Comparison of ENCODE assay signal across 15 mouse cellular contexts in the genomic region with DNA sequence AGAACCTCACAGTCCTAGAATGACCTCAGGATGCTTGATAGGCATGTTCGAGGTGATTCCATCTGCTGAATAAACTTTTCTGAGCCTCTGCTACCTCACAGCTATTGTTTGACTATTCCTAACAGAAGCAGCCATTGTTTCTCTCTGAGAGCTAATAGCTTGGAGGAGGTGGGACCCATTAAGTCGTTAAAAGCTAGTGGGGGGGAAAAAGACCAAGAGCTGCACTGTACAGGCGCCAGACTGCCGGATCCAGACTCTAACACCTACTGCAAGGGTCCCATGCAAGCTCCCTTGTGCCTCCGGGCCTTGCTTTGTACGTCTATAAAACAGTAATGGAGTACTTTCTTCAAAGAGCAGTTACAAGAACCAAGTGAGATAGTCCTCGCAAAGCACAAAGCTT.
DNase-seq lines count a peak whose midpoint lies in the region; ATAC-seq lines count a peak whose summit lies in the region.
"Had no signal": no experiment of that assay in that cellular context is flagged by ENCODE, and none has a peak within 500 bp of the region (broad histone marks: within the 10 kb centered on the region; RNA-seq: fewer than 3 reads in every experiment).

No protein-coding gene starts in this region.

- H3K4me2 ChIP-seq in forebrain, embryonic 11.5 days (ENCODE audit: low read depth, low read length, severe bottlenecking) = no peak overlapping the region
- H3K4me2 ChIP-seq in forebrain, embryonic 12.5 days = no peak overlapping the region
- no peak overlapping the region for H3K4me2 ChIP-seq in liver, embryonic 11.5 days
- H3K4me2 ChIP-seq: heart, embryonic 12.5 days had no signal

- no peak overlapping the region for H3K9ac ChIP-seq in forebrain, embryonic 11.5 days (ENCODE audit: low read length)
- no peak overlapping the region for H3K9ac ChIP-seq in forebrain, embryonic 12.5 days
- no peak overlapping the region for H3K9ac ChIP-seq in liver, embryonic 11.5 days (ENCODE audit: low read depth, low read length)
- H3K9ac ChIP-seq: heart, embryonic 12.5 days had no signal

- no peaks in the 10 kb centered on the region for H3K36me3 ChIP-seq in forebrain, embryonic 11.5 days (ENCODE audit: control insufficient read depth, insufficient read depth, low read length)
- no peaks in the 10 kb centered on the region for H3K36me3 ChIP-seq in forebrain, embryonic 12.5 days (replicated peaks)
- H3K36me3 ChIP-seq in liver, embryonic 11.5 days (ENCODE audit: control insufficient read depth, insufficient read depth, low read length) = no peaks in the 10 kb centered on the region
- H3K36me3 ChIP-seq: heart, embryonic 12.5 days had no signal

- H3K27ac ChIP-seq in forebrain, embryonic 11.5 days (ENCODE audit: low read depth, low read length) = no peak overlapping the region
- H3K27ac ChIP-seq in forebrain, embryonic 12.5 days = no peak overlapping the region
- no peak overlapping the region for H3K27ac ChIP-seq in liver, embryonic 11.5 days (ENCODE audit: low read depth, low read length)

- no peak for DNase-seq in forebrain, embryonic 11.5 days (ENCODE audit: low spot score)
- DNase-seq in R1 (ENCODE audit: low read depth, low spot score) = peak; percentile 55
- DNase-seq in forelimb bud, embryonic 11.5 days (ENCODE audit: low read depth, low spot score) = peak; percentile 88
- peak; percentile 55 for DNase-seq in retina, embryonic 14.5 days (ENCODE audit: low spot score)
- no peak for DNase-seq in ovary, adult 18-20 months (ENCODE audit: low spot score)
- no peak for DNase-seq in cerebellum, adult 9-10 months
- DNase-seq in liver, embryonic 11.5 days (ENCODE audit: low spot score) = no peak
- DNase-seq: adrenal gland, postnatal 14 days; gastrocnemius, postnatal 14 days; heart, postnatal 4 days; kidney, postnatal 25 days; lung, adult 18-20 months; thymus, postnatal 25 days had no signal

- H3K9me3 ChIP-seq in forebrain, embryonic 11.5 days (ENCODE audit: control insufficient read depth, low read length) = no peaks in the 10 kb centered on the region
- no peaks in the 10 kb centered on the region for H3K9me3 ChIP-seq in forebrain, embryonic 12.5 days
- no peaks in the 10 kb centered on the region for H3K9me3 ChIP-seq in liver, embryonic 11.5 days (ENCODE audit: control insufficient read depth, low read length)
- H3K9me3 ChIP-seq: heart, embryonic 12.5 days had no signal

- no peak overlapping the region for H3K4me3 ChIP-seq in forebrain, embryonic 11.5 days (ENCODE audit: low read depth, low read length)
- no peak overlapping the region for H3K4me3 ChIP-seq in forebrain, embryonic 12.5 days (replicated peaks)
- no peak overlapping the region for H3K4me3 ChIP-seq in liver, embryonic 11.5 days (ENCODE audit: low read depth, low read length)
- H3K4me3 ChIP-seq: heart, embryonic 12.5 days had no signal

- 35% methylated on average over 7 of the region's 7 CpGs for WGBS in forebrain, embryonic 11.5 days
- 36% methylated on average over 7 of the region's 7 CpGs for WGBS in forebrain, embryonic 12.5 days
- 68% methylated on average over 7 of the region's 7 CpGs for WGBS in liver, embryonic 11.5 days

- H3K27me3 ChIP-seq in forebrain, embryonic 11.5 days (ENCODE audit: control insufficient read depth, insufficient read depth, low read length) = peaks cover under 1% of the 10 kb centered on the region
- H3K27me3 ChIP-seq in forebrain, embryonic 12.5 days = peaks cover 31% of the 10 kb centered on the region
- H3K27me3 ChIP-seq in liver, embryonic 11.5 days (replicated peaks; ENCODE audit: control insufficient read depth, insufficient read depth, low read length) = no peaks in the 10 kb centered on the region
- H3K27me3 ChIP-seq: heart, embryonic 12.5 days had no signal

- peak; percentile 53; the same call in 1 of the 2 replicates for ATAC-seq in forebrain, embryonic 11.5 days (replicated peaks; ENCODE audit: low FRiP score)
- ATAC-seq in forebrain, embryonic 12.5 days (ENCODE audit: low FRiP score) = no peak
- no peak for ATAC-seq in liver, embryonic 11.5 days (replicated peaks; ENCODE audit: low FRiP score)

- H3K4me1 ChIP-seq in forebrain, embryonic 11.5 days (replicated peaks; ENCODE audit: control insufficient read depth, insufficient read depth, low read length) = no peaks in the 10 kb centered on the region
- H3K4me1 ChIP-seq in forebrain, embryonic 12.5 days = no peaks in the 10 kb centered on the region; the same call in 1 of the 2 replicates
- H3K4me1 ChIP-seq in liver, embryonic 11.5 days (replicated peaks; ENCODE audit: control insufficient read depth, insufficient read depth, low read length) = no peaks in the 10 kb centered on the region

Comparison
In these comparisons a context has a peak if more than half of its experiments do, and no peak if none do; other contexts are left out.
1. DNase-seq: peak in R1 (single experiment), forelimb bud, embryonic 11.5 days (single experiment) and retina, embryonic 14.5 days (single experiment); none in forebrain, embryonic 11.5 days (single experiment), ovary, adult 18-20 months (single experiment), cerebellum, adult 9-10 months (single experiment) and liver, embryonic 11.5 days (single experiment).